Mouse (Mus musculus) monocyte, adult 5-6 weeks (primary cell): Measurements from ENCODE around the gene Depdc1a. TPM values are rescaled to one million over a fixed set of nuclear protein-coding genes. Genes with fewer than 3 reads are reported as not detected.
"Not testable (repeated sequence)": the region's sequence is repeated elsewhere in the genome, so short reads cannot be mapped to it uniquely, and the experiment has no call there.

Experiments used
- ATAC-seq: fragments of 153-309, 156-312 bp; replicated peaks from 2 replicates; pipeline ENCODE4 v1.8.0; 2017; ENCODE audit warnings: mild to moderate bottlenecking; ENCODE audit not compliant: low TSS enrichment, insufficient number of reproducible peaks, severe bottlenecking, poor library complexity, low FRiP score
- total RNA-seq: library from RNA; stranded (forward); fragments of 200-1000, 200-491, 200-594 nt; gene quantifications from 3 replicates; pipeline ENCODE4 v1.2.3, GENCODE M21; 2017

Gene Depdc1a
- total RNA-seq, result 1.1 to 1.2 TPM in 2 of 3 replicates, not detected in the other

- ATAC-seq, result peak; percentile 100
Measured at GRCm38 (mm10) chr3:159495243-159495801, at the start of gene Depdc1a. TSS of gene Depdc1a (plus strand) at chr3:159495433.

DNA sequence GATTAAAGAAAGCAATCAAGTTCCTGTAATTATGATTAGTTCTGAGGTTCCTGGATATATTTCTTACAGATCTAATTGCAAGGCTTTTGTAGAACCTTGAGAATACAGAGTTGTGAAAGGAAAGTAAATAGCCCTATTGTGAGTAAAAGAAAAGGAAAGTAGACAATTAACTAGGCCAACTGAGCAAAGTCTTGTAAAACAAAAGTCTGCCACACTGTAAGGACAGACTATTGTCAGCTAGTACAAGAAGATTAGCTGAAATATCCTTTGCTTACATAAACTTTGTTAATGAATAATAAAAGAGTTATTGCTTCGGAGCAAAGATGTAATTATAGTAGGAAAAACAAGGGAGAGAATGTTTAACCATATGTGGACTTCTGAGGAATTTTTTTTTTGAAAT is 25.2 kb upstream of the Depdc1a start:
- ATAC-seq, result no peak

- no peak for ATAC-seq
Measured at GRCm38 (mm10) chr3:159475465-159475864, 19.8 kb upstream of the Depdc1a start.

DNA sequence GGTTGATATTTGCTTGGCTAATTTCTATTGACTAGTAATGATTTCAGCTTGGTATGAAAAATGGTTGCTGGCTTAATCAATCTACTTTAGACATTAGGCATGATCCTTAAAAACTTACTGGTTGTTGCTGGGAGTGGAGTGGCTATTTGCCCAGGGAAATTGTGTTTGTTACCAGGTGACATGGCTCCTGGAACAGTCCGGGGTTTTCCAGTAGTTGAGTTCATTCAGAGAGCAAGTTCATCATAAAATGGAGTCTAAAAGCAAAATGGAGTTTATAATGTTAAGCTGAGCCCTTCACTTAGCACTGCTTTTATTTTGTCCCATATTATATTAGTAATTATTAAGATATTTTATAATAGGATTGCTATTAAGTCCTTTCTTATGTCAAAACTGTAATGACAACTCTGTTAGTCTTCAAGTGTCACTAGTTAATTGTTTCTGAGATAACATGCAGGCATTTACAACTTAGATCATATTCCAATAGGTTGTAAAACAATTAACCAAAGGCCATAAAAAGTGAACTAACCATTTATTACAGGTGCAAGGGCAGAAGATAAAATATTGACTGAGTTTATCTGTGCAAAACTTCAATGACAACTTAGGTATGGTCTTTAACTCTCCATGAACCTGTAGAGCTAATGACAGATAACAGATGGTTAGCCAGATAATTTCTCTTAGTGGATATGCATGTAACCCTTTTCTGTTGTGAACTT is 17.8 kb upstream of the Depdc1a start:
- no peak for ATAC-seq

- not testable (repeated sequence) for ATAC-seq
Measured at GRCm38 (mm10) chr3:159494709-159495108, 524 bp upstream of the Depdc1a start.

DNA sequence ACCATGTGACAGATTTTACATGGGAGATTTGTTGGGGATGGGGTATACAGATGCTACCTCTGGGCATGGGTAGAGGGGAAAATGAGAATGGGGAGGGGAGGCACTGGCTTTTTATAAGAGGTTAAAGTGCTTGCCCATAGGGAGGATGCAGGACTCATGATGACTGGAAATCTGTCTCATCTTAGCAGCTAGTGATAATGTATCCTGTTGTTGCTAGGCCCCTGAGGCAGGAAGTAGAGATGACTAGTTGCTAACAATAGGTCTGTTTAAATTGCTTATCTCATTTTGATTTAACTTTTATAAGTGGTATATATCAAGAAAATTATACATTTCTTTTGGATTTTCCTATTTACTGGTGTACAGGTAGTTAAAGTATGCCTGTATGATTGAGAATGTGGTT is 13.7 kb downstream of the Depdc1a start:
- ATAC-seq, result no peak

DNA sequence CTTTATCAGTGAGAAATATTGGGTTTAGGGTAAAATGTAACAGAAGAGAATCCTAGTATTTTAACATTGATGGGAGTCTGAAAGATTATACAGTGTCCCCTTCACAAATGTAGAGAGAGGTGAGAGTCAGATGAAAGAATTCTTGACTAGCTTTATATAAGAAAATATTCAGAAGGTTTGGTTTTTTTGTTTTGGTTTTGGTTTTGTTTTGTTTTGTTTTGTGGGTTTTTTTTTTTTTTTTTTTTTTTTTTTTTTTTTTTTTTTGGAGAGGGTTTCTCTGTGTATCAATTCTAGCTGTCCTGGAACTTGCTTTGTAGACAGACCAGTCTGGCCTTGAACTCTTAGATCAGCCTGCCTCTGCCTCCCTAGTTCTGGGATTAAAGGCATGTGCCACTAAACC is 33.3 kb downstream of the Depdc1a start:
- no peak for ATAC-seq

DNA sequence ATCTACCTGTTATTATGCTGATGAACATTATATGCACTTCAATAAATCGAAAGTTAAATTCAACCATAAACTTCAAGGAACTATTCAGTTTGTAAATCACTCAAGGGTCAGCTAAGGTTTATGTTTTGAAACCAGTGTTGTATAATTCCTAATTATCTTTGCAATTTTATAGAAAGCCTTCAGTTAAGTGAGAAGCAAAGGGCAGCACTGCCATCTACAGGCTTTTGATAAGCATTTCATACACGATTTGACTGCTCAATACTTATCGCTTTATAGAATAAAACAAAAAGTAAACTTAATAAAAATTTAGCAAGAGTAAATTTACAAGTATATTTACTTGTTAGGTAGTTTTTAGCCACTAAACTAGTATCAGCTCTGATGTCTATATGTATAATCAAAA is 53.1 kb downstream of the Depdc1a start:
- ATAC-seq, result no peak

- ATAC-seq, result no peak
Measured at GRCm38 (mm10) chr3:159550224-159550623, 55.0 kb downstream of the Depdc1a start.

Other genes with a start within 250 kb of the Depdc1a start
- gene Rpe65, start 103.7 kb downstream of the Depdc1a start, total RNA-seq, result not detected in 3 replicates